Mouse (Mus musculus): ENCODE results near the gene Syne1. TPM values are rescaled to one million over a fixed set of nuclear protein-coding genes. Genes with fewer than 3 reads are reported as not detected.

The Syne1 gene
- polyA plus RNA-seq, 1 experiment from 2014 or later: 3.6 TPM

- Histone ChIP-seq H3K36me3 (ENCODE audit: control insufficient read depth, insufficient read depth, low read length) (no peaks in the 10 kb centered on the region), H3K4me2 (replicated peaks; ENCODE audit: low read depth) (peak overlapping the region; percentile 34; the same call in 1 of the 2 replicates), H3K9me3 (ENCODE audit: control insufficient read depth, low read length) (no peaks in the 10 kb centered on the region), H3K4me1 (replicated peaks; ENCODE audit: control insufficient read depth, insufficient read depth) (no peaks in the 10 kb centered on the region), H3K4me3 (ENCODE audit: low read depth, low read length) (peak overlapping the region; percentile 8; the same call in 1 of the 2 replicates), H3K27ac (replicated peaks) (no peak overlapping the region), H3K9ac (ENCODE audit: low read length) (no peak overlapping the region), H3K27me3 (ENCODE audit: control insufficient read depth, insufficient read depth, low read length) (no peaks in the 10 kb centered on the region)
- no peak for ATAC-seq (ENCODE audit: low FRiP score, low TSS enrichment)
- DNase-seq (ENCODE audit: low spot score): no peak
- TF ChIP-seq CTCF (IDR thresholded peaks at IDR 0.05; ENCODE audit: low read depth) (no peak), EP300 (optimal IDR thresholded peaks at IDR 0.05) (no peak)
- 34% methylated on average over 12 of the region's 12 CpGs for WGBS
Measured at GRCm38 (mm10) chr10:5367465-5368011, 183.7 kb downstream of the Syne1 start.

GRCm38 (mm10) chr10:5360560-5360959 is 190.7 kb downstream of the Syne1 start:
- TF ChIP-seq CTCF (IDR thresholded peaks at IDR 0.05; ENCODE audit: low read depth): no peak
- no peak for TF ChIP-seq EP300 (optimal IDR thresholded peaks at IDR 0.05)
- no peak for DNase-seq (ENCODE audit: low spot score)
- 59% methylated on average over 7 of the region's 7 CpGs for WGBS
- H3K27ac ChIP-seq (replicated peaks): no peak overlapping the region
- ATAC-seq (ENCODE audit: low FRiP score, low TSS enrichment): no peak
- H3K9ac ChIP-seq (ENCODE audit: low read length): no peak overlapping the region
- H3K4me2 ChIP-seq (replicated peaks; ENCODE audit: low read depth): no peak overlapping the region
- H3K9me3 ChIP-seq (ENCODE audit: control insufficient read depth, low read length): no peaks in the 10 kb centered on the region
- H3K4me1 ChIP-seq (replicated peaks; ENCODE audit: control insufficient read depth, insufficient read depth): no peaks in the 10 kb centered on the region
- no peak overlapping the region for H3K4me3 ChIP-seq (ENCODE audit: low read depth, low read length)
- no peaks in the 10 kb centered on the region for H3K36me3 ChIP-seq (ENCODE audit: control insufficient read depth, insufficient read depth, low read length)
- no peaks in the 10 kb centered on the region for H3K27me3 ChIP-seq (ENCODE audit: control insufficient read depth, insufficient read depth, low read length)

DNA sequence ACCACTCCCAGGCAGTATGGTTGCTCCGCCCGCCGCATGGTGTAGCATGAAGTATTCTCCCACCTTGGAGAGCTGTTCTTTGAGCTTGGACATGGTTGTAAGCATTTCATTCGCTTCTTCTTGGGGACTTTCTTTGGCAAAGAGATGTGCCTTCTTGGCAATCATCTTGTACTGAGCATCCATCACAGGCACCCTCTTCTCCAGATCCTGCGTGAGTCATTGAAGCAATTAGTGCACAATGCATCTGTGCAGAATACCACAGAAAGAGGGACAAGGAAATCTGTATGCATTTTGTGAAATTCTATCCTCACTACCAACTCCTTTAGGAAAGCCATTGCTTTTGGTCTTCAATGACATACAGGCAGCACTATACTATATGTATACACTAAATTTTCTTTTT is 194.7 kb downstream of the Syne1 start:
- TF ChIP-seq EP300 (optimal IDR thresholded peaks at IDR 0.05): no peak
- TF ChIP-seq CTCF (IDR thresholded peaks at IDR 0.05; ENCODE audit: low read depth): no peak
- H3K4me2 ChIP-seq (replicated peaks; ENCODE audit: low read depth): no peak overlapping the region
- no peaks in the 10 kb centered on the region for H3K27me3 ChIP-seq (ENCODE audit: control insufficient read depth, insufficient read depth, low read length)
- H3K4me3 ChIP-seq (ENCODE audit: low read depth, low read length): no peak overlapping the region
- H3K4me1 ChIP-seq (replicated peaks; ENCODE audit: control insufficient read depth, insufficient read depth): no peaks in the 10 kb centered on the region
- H3K9ac ChIP-seq (ENCODE audit: low read length): no peak overlapping the region
- WGBS: 85% methylated on average over 5 of the region's 5 CpGs
- H3K27ac ChIP-seq (replicated peaks): no peak overlapping the region
- H3K36me3 ChIP-seq (ENCODE audit: control insufficient read depth, insufficient read depth, low read length): no peaks in the 10 kb centered on the region
- DNase-seq (ENCODE audit: low spot score) (no peak), ATAC-seq (ENCODE audit: low FRiP score, low TSS enrichment) (no peak)
- no peaks in the 10 kb centered on the region for H3K9me3 ChIP-seq (ENCODE audit: control insufficient read depth, low read length)

GRCm38 (mm10) chr10:5353390-5353789 is 197.9 kb downstream of the Syne1 start:
- Histone ChIP-seq H3K27ac (replicated peaks) (no peak overlapping the region), H3K36me3 (ENCODE audit: control insufficient read depth, insufficient read depth, low read length) (no peaks in the 10 kb centered on the region), H3K4me2 (replicated peaks; ENCODE audit: low read depth) (no peak overlapping the region), H3K4me1 (replicated peaks; ENCODE audit: control insufficient read depth, insufficient read depth) (no peaks in the 10 kb centered on the region), H3K4me3 (ENCODE audit: low read depth, low read length) (no peak overlapping the region), H3K9me3 (ENCODE audit: control insufficient read depth, low read length) (no peaks in the 10 kb centered on the region), H3K9ac (ENCODE audit: low read length) (no peak overlapping the region), H3K27me3 (ENCODE audit: control insufficient read depth, insufficient read depth, low read length) (no peaks in the 10 kb centered on the region)
- 92% methylated on average over 1 of the region's 1 CpGs for WGBS
- no peak for DNase-seq (ENCODE audit: low spot score)
- no peak for ATAC-seq (ENCODE audit: low FRiP score, low TSS enrichment)
- no peak for TF ChIP-seq EP300 (optimal IDR thresholded peaks at IDR 0.05)

DNA sequence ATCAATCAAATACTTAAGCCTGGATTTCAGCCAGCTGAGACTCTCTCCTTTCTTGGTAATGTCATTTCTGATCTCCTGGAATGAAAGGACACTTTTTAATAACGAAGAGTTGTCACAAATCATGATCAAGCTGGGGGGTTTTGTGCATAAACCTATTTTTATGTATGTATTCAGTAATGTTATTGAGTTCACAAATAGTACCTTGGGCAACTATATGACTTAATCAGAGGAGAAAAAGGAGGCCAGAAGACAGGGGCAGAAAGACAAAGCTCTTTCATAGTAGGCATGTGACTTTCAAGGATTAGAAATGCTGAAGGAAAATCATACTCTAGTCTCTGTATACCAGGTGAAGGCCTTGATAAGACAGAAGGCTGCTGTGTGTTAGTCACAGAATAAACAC is 204.4 kb downstream of the Syne1 start:
- WGBS: 59% methylated on average over 1 of the region's 1 CpGs
- H3K4me2 ChIP-seq (replicated peaks; ENCODE audit: low read depth): no peak overlapping the region
- H3K4me3 ChIP-seq (ENCODE audit: low read depth, low read length): no peak overlapping the region
- DNase-seq (ENCODE audit: low spot score) (no peak), ATAC-seq (ENCODE audit: low FRiP score, low TSS enrichment) (no peak)
- H3K36me3 ChIP-seq (ENCODE audit: control insufficient read depth, insufficient read depth, low read length): no peaks in the 10 kb centered on the region
- H3K9ac ChIP-seq (ENCODE audit: low read length): no peak overlapping the region
- H3K9me3 ChIP-seq (ENCODE audit: control insufficient read depth, low read length): no peaks in the 10 kb centered on the region
- TF ChIP-seq CTCF (IDR thresholded peaks at IDR 0.05; ENCODE audit: low read depth) (no peak), EP300 (optimal IDR thresholded peaks at IDR 0.05) (no peak)
- no peaks in the 10 kb centered on the region for H3K4me1 ChIP-seq (replicated peaks; ENCODE audit: control insufficient read depth, insufficient read depth)
- H3K27me3 ChIP-seq (ENCODE audit: control insufficient read depth, insufficient read depth, low read length): no peaks in the 10 kb centered on the region
- no peak overlapping the region for H3K27ac ChIP-seq (replicated peaks)

GRCm38 (mm10) chr10:5343211-5343610 is 208.1 kb downstream of the Syne1 start:
- no peak overlapping the region for H3K9ac ChIP-seq (ENCODE audit: low read length)
- no peaks in the 10 kb centered on the region for H3K4me1 ChIP-seq (replicated peaks; ENCODE audit: control insufficient read depth, insufficient read depth)
- H3K4me2 ChIP-seq (replicated peaks; ENCODE audit: low read depth): no peak overlapping the region
- H3K27me3 ChIP-seq (ENCODE audit: control insufficient read depth, insufficient read depth, low read length): no peaks in the 10 kb centered on the region
- 60% methylated on average over 4 of the region's 4 CpGs for WGBS
- ATAC-seq (ENCODE audit: low FRiP score, low TSS enrichment): no peak
- H3K36me3 ChIP-seq (ENCODE audit: control insufficient read depth, insufficient read depth, low read length): no peaks in the 10 kb centered on the region
- H3K27ac ChIP-seq (replicated peaks): no peak overlapping the region
- no peak for TF ChIP-seq EP300 (optimal IDR thresholded peaks at IDR 0.05)
- no peak for TF ChIP-seq CTCF (IDR thresholded peaks at IDR 0.05; ENCODE audit: low read depth)
- no peaks in the 10 kb centered on the region for H3K9me3 ChIP-seq (ENCODE audit: control insufficient read depth, low read length)
- DNase-seq (ENCODE audit: low spot score): no peak
- H3K4me3 ChIP-seq (ENCODE audit: low read depth, low read length): no peak overlapping the region
